Mouse (Mus musculus) ES-CJ7 (cell line): ENCODE results near the gene Pard6a.

Experiments
- DNase-seq: peaks from one replicate; pipeline ENCODE4 v3.0.0; 2011; ENCODE audit warnings: low read depth, low spot score

Gene Pard6a

DNA sequence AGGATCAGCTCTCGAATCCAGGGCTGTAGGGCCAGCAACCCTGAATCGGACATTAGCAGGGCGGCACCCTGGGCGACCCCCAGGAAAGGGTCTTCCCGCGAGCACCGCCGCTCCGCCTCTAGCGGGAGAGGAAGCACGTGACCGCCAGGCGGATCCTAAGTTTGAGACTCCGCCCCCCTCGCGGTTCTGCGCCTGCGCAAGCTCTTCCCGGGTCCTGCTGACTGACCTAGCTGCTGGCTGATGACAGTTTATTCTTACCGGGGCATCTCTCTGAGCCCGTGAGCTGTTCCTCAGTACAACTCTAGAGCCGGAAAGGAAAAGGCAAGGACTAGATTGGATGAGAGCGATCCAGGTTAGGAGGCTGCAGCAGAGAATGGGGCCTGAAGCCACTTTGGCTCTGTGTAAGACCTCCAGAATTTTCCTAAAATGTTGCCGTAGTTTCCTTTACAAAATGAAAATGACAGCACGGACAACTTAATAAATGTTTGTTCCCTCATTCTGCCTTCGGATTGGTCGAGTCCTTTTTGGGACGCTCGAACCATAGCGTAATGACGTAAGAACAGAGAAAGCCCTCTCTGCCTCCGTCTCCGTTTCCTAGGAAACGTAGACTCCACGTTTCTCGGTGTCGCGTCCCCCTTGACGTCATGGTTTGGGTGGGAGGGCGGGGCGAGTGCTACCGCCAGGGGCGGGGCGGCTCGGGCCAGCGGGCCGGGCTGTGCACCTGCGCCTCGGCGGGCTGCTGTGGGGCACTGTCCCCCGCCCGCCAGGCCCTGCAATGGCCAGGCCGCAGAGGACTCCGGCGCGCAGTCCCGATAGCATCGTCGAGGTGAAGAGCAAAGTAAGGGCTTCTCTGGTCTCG, at the start of gene Pard6a, which contains the start of gene Acd:
TSS of gene Pard6a (plus strand) at position 183 of the 859 bp plus-strand sequence.
TSS of gene Acd (minus strand) at position 137 of the 859 bp plus-strand sequence.
- DNase-seq, result peak; percentile 98

DNA sequence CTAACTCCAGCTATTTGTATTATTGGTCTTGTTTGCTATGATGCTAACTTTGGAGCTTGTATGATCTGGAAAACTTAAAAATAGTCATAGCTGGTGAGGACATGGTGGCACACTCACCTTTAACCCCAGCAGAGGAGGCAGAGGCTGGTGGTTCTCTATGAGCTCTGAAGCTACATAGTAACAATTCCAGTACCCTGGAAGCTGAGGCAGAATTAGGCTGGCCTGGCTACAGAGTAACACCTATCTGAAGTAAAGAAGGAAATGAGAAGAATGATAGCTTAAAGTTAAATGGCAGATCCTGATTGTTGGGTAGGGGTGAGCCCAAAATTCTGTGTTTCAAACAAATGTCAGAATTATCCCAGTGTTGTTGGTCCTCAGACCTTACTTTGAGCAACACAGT, 43.3 kb upstream of the Pard6a start:
- DNase-seq, result no peak

DNA sequence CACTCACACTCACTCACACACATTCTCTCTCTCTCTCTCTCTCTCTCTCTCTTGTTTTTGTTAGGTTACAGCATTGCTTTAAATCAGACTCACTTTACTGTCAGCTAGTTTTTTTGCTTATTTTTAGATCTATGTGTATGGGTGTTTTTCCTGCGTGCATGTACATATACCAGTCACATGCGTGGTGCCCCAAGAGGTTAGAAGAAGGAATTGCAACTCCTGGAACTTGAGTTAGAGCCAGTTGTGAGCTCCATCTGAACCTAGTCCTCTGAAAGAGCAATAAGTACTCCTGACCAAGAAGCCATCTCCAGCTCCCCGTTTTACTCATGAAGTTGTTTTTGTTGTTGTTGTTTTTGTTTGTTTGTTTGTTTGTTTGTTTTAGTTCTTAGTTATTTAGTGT, 39.8 kb upstream of the Pard6a start:
- peak; percentile 79 for DNase-seq

- DNase-seq, result no peak
Observed at GRCm38 (mm10) chr8:105677891-105678290, 23.1 kb upstream of the Pard6a start.

DNA sequence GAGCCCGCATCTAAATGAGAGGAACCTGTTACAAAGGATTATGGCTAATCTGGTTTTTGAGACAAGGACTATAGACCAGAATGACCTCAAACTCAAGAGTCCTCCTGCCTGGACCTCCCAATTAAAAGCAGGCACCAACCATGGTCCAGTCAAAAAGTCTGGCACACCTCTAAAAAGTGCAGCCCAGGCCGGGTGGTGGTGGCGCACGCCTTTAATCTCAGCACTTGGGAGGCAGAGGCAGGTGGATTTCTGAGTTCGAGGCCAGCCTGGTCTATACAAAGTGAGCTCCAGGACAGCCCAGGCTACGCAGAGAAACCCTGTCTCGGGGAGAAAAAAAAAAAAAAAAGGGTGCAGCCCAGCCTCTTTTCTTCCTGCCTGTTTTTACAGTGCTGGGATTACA, 15.6 kb upstream of the Pard6a start:
- no peak for DNase-seq

DNA sequence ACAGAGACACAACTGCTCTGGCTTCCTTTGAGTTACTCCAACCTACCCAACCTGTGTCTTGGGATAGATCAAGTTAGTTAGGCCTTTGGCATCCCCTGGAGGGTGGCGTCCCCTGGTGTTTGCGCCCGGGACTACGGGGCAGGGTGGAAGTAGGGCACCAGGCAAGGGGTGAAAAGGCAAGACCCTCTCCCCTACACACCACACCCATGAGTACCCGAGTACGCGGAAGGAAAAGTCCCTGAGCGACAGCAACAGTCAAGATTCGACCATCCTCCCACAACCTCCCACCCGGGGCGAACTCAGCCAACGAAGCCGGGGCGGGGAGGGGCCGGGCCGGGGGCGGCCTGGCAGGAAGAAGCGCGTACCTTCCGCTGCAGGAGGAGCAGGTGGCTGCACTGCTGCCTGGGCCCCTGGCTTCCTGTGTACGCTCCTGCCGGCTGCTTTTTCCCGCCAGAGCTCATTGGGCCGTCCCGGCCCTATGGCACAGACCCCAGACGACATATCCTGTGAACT, 15.1 kb upstream of the Pard6a start, which contains the start of gene Carmil2:
TSS of gene Carmil2 (plus strand) at position 479 of the 513 bp plus-strand sequence.
- DNase-seq, result peak; percentile 85

GRCm38 (mm10) chr8:105686551-105686950, 14.4 kb upstream of the Pard6a start:
- DNase-seq, result no peak

DNA sequence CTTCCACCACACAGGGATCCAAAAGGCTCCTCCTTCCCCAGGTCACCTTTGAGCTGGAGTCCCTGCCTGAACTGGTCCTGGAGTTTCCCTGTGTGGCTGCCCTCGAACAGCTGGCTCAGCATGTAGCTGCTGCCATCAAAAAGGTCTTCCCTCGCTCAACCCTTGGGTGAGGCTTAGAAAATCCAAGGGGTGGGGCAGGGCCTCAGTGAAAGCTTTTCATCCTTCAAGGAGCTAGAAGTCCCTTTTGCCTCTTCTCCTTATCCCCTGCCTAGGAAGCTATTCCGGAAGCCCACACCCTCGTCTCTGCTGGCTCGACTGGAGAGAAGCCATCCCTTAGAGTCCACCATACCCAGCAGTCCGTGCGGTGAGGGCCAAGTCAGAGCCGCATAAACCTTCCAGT, 13.4 kb upstream of the Pard6a start:
- peak; percentile 59 for DNase-seq

DNA sequence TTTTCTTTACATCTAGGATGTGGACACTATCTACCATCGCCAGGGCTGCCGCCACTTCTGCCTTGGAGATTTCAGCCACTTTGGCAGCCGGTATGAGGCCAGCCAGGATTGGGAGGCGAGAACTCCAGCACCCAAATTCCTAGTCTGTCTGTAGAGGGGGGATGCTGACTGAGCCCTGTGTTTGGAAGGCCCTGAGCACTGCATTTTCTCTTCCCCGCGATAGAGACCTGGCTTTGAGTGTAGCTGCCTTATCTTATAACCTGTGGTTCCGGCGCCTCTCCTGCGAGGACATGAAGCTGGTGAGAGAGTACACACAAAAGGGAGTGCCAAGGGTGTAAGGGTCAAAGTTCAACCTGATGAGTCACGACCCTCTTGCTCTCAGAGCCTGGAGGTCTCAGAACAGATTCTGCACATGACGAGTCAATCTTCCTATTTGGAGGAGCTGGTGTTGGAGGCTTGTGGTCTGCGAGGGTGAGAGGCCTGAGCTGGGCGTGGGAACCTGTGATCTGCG, 12.7 kb upstream of the Pard6a start:
- DNase-seq, result no peak

DNA sequence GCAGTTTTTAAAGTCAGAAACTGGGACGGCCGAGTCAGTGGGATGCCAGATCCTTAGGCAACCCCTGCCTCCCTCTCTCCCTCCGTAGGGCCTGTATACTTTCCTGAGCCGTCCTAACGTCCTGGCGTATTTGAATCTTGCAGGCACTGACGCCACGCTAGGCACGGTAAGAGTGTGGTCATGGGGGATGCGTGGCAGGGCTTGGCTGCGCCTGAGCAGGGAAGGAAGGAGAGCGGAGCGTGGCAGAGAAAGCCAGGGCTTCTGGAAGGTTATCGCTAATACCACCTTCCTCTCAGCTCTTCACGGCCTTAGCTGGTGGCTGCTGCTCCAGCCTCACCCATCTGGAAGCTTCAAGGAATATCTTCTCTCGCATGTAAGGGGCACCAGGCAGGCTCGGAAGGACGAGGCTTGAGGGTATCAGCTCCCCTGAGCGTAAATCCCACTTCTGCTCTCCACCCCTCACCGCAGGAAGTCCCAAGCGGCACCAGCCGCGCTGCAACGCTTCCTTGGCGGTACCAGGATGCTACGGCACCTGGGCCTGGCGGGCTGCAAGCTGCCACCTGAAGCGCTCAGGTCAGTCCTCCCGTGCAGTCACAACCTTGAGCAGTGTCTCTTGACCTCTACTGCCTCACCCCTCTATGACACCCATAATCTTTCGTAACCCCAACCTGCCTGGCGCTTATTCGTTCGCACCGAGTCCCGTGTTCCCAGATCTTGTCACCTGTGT, 11.5 kb upstream of the Pard6a start:
- no peak for DNase-seq

DNA sequence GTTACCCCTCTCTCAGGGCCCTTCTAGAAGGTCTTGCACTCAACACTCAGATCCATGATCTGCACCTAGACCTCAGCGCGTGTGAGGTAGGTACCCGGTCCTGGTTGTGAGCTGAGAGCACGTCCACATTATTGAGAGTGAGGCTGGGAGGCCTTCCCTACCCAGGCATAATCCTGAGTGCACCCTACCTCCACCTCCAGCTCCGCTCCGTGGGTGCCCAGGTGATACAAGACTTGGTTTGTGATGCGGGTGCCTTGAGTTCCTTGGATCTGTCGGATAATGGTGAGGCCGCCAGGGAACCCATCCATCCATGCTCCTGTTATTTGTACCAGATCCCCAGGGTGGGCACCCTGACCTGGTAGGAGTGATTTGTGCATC, 11.0 kb upstream of the Pard6a start:
- DNase-seq, result no peak

GRCm38 (mm10) chr8:105690978-105691377, 10.0 kb upstream of the Pard6a start:
- DNase-seq, result no peak

- DNase-seq, result no peak
Observed at GRCm38 (mm10) chr8:105692449-105693182, 8.3 kb upstream of the Pard6a start.

DNA sequence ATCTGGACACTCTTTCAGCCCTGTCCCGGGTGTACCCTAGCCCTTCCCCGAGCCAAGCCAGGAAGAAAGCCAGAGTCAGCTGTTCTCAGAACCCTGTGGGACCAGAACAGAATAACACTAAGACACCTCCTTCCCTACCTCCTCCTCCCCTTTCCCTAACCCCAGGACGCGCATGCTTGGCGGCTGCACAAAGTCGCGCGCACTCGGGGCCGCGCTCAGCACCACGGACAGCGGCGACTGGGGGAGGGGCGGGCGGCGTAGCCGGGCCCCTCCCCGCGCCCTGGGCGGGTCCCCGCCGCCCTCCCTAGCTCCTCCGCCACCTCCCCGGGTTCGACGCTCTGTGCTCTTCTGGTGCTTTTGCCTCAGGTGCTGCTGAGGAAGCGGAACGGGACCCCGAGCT, 7.3 kb upstream of the Pard6a start:
- peak; percentile 71 for DNase-seq

- DNase-seq, result peak; percentile 56
Observed at GRCm38 (mm10) chr8:105694051-105694799, 6.7 kb upstream of the Pard6a start.

DNA sequence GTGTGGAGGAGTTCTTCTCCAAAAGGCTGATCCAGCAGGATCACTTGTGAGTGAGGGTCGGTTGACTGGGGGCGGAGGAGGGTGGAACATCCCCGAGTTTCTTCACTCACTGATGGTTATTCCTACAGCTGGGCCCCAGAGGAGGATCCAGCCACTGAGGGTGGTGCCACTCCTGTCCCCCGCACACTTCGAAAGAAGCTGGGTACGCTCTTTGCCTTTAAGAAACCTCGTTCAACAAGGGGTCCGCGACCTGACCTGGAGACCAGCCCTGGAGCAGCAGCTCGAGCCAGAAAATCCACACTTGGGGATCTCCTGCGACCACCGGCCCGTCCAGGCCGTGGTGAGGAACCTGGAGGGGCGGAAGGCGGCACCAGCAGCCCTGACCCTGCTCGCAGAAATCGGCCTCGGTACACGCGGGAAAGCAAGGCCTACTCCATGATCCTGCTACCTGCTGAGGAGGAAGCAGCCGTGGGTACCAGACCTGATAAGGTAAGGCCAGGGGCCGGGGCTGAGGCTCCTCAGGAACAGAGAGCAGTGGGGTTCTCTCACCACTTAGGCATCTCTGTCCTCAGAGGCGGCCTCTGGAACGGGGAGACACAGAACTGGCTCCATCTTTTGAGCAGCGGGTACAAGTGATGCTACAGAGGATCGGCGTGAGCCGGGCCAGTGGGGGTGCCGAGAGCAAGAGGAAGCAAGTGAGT, 5.7 kb upstream of the Pard6a start:
- DNase-seq, result no peak

- no peak for DNase-seq
Observed at GRCm38 (mm10) chr8:105697196-105697780, 3.7 kb upstream of the Pard6a start.

DNA sequence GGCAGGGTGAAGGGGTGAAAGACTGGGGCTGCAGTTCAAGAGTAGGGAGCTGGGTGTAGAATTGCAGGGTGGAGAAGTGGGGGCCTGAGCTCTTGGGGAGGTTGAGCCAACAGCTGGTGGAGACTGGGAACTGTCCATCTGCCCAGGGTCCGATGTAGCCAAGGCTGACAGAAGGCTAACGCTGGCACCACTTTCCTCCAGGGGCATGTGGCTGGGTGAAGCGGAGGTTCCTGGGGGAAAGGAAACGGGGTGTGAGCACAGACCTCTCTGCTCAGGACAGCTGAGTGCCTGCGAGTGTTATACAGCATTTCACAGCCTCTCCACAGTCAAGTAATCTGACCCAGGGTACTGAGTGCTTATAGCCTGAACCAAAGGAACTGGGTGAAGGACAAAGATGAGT, 2.2 kb upstream of the Pard6a start:
- no peak for DNase-seq

GRCm38 (mm10) chr8:105699488-105700215, 1.3 kb upstream of the Pard6a start:
- DNase-seq, result no peak
